Mouse (Mus musculus): ENCODE measurements at regions not wholly inside any gene's neighbourhood (a gene's known extent, or its start where the extent isn't known, plus 50 kb on each side); places are given as distances from the start of the nearest gene placed in this dataset.

GRCm38 (mm10) chr7:117911062-117911461 is 204.9 kb downstream of the Rps15a start:
- H3K4me1 ChIP-seq (ENCODE audit: control insufficient read depth, low read depth, low read length): no peaks in the 10 kb centered on the region
- no peak overlapping the region for H3K27ac ChIP-seq (ENCODE audit: low read length)
- no peak overlapping the region for H3K4me3 ChIP-seq (ENCODE audit: low read depth, low read length)
- H3K36me3 ChIP-seq (ENCODE audit: control insufficient read depth, insufficient read depth): no peaks in the 10 kb centered on the region
- 58% methylated on average over 3 of the region's 3 CpGs for WGBS (ENCODE audit: insufficient replicate concordance)
- H3K9ac ChIP-seq (ENCODE audit: low read depth, low read length): no peak overlapping the region
- ATAC-seq (ENCODE audit: low read depth): no peak
- no peak overlapping the region for H3K4me2 ChIP-seq (ENCODE audit: low read depth, low read length)
- H3K27me3 ChIP-seq (ENCODE audit: control insufficient read depth, insufficient read depth, low read depth, low read length): no peaks in the 10 kb centered on the region
- H3K9me3 ChIP-seq (replicated peaks; ENCODE audit: control insufficient read depth, low read length): no peaks in the 10 kb centered on the region

- Histone ChIP-seq H3K36me3 (ENCODE audit: control insufficient read depth, insufficient read depth) (no peaks in the 10 kb centered on the region), H3K27me3 (ENCODE audit: control insufficient read depth, insufficient read depth, low read depth, low read length) (no peaks in the 10 kb centered on the region), H3K4me3 (ENCODE audit: low read depth, low read length) (no peak overlapping the region), H3K4me2 (ENCODE audit: low read depth, low read length) (no peak overlapping the region), H3K4me1 (ENCODE audit: control insufficient read depth, low read depth, low read length) (no peaks in the 10 kb centered on the region), H3K27ac (ENCODE audit: low read length) (no peak overlapping the region), H3K9me3 (replicated peaks; ENCODE audit: control insufficient read depth, low read length) (no peaks in the 10 kb centered on the region), H3K9ac (ENCODE audit: low read depth, low read length) (no peak overlapping the region)
- 53% methylated on average over 2 of the region's 2 CpGs for WGBS (ENCODE audit: insufficient replicate concordance)
- ATAC-seq (ENCODE audit: low read depth): no peak
Measured at GRCm38 (mm10) chr7:117896528-117896927, 219.5 kb downstream of the Rps15a start.

GRCm38 (mm10) chr7:117887288-117887687 is 228.7 kb downstream of the Rps15a start:
- H3K9ac ChIP-seq (ENCODE audit: low read depth, low read length): no peak overlapping the region
- H3K27me3 ChIP-seq (ENCODE audit: control insufficient read depth, insufficient read depth, low read depth, low read length): no peaks in the 10 kb centered on the region
- H3K4me2 ChIP-seq (ENCODE audit: low read depth, low read length): no peak overlapping the region
- H3K9me3 ChIP-seq (replicated peaks; ENCODE audit: control insufficient read depth, low read length): no peaks in the 10 kb centered on the region
- H3K27ac ChIP-seq (ENCODE audit: low read length): no peak overlapping the region
- H3K4me3 ChIP-seq (ENCODE audit: low read depth, low read length): no peak overlapping the region
- 56% methylated on average over 6 of the region's 6 CpGs for WGBS (ENCODE audit: insufficient replicate concordance)
- H3K36me3 ChIP-seq (ENCODE audit: control insufficient read depth, insufficient read depth): no peaks in the 10 kb centered on the region
- no peaks in the 10 kb centered on the region for H3K4me1 ChIP-seq (ENCODE audit: control insufficient read depth, low read depth, low read length)
- no peak for ATAC-seq (ENCODE audit: low read depth)

GRCm38 (mm10) chr7:117882803-117883202 is 233.2 kb downstream of the Rps15a start:
- WGBS (ENCODE audit: insufficient replicate concordance): 6% methylated on average over 13 of the region's 13 CpGs
- Histone ChIP-seq H3K9ac (ENCODE audit: low read depth, low read length) (no peak overlapping the region), H3K4me1 (ENCODE audit: control insufficient read depth, low read depth, low read length) (no peaks in the 10 kb centered on the region), H3K27ac (ENCODE audit: low read length) (no peak overlapping the region), H3K4me3 (ENCODE audit: low read depth, low read length) (no peak overlapping the region), H3K9me3 (replicated peaks; ENCODE audit: control insufficient read depth, low read length) (no peaks in the 10 kb centered on the region), H3K27me3 (ENCODE audit: control insufficient read depth, insufficient read depth, low read depth, low read length) (no peaks in the 10 kb centered on the region), H3K36me3 (ENCODE audit: control insufficient read depth, insufficient read depth) (no peaks in the 10 kb centered on the region), H3K4me2 (ENCODE audit: low read depth, low read length) (no peak overlapping the region)
- no peak for ATAC-seq (ENCODE audit: low read depth)

- WGBS (ENCODE audit: insufficient replicate concordance): 55% methylated on average over 7 of the region's 7 CpGs
- no peak overlapping the region for H3K4me2 ChIP-seq (ENCODE audit: low read depth, low read length)
- H3K36me3 ChIP-seq (ENCODE audit: control insufficient read depth, insufficient read depth): no peaks in the 10 kb centered on the region
- H3K9ac ChIP-seq (ENCODE audit: low read depth, low read length): no peak overlapping the region
- no peak overlapping the region for H3K27ac ChIP-seq (ENCODE audit: low read length)
- ATAC-seq (ENCODE audit: low read depth): no peak
- no peak overlapping the region for H3K4me3 ChIP-seq (ENCODE audit: low read depth, low read length)
- no peaks in the 10 kb centered on the region for H3K27me3 ChIP-seq (ENCODE audit: control insufficient read depth, insufficient read depth, low read depth, low read length)
- no peaks in the 10 kb centered on the region for H3K9me3 ChIP-seq (replicated peaks; ENCODE audit: control insufficient read depth, low read length)
- no peaks in the 10 kb centered on the region for H3K4me1 ChIP-seq (ENCODE audit: control insufficient read depth, low read depth, low read length)
Measured at GRCm38 (mm10) chr7:117878903-117879302, 237.1 kb downstream of the Rps15a start.

- Histone ChIP-seq H3K9ac (ENCODE audit: low read depth, low read length) (no peak overlapping the region), H3K4me3 (ENCODE audit: low read depth, low read length) (no peak overlapping the region), H3K4me2 (ENCODE audit: low read depth, low read length) (no peak overlapping the region), H3K36me3 (ENCODE audit: control insufficient read depth, insufficient read depth) (no peaks in the 10 kb centered on the region), H3K27me3 (ENCODE audit: control insufficient read depth, insufficient read depth, low read depth, low read length) (no peaks in the 10 kb centered on the region), H3K9me3 (replicated peaks; ENCODE audit: control insufficient read depth, low read length) (no peaks in the 10 kb centered on the region), H3K4me1 (ENCODE audit: control insufficient read depth, low read depth, low read length) (no peaks in the 10 kb centered on the region), H3K27ac (ENCODE audit: low read length) (no peak overlapping the region)
- ATAC-seq (ENCODE audit: low read depth): no peak
- 57% methylated on average over 2 of the region's 2 CpGs for WGBS (ENCODE audit: insufficient replicate concordance)
Measured at GRCm38 (mm10) chr7:117875241-117875640, 240.7 kb downstream of the Rps15a start.

GRCm38 (mm10) chr7:117859419-117859818 is 256.6 kb downstream of the Rps15a start:
- no peaks in the 10 kb centered on the region for H3K9me3 ChIP-seq (replicated peaks; ENCODE audit: control insufficient read depth, low read length)
- H3K27me3 ChIP-seq (ENCODE audit: control insufficient read depth, insufficient read depth, low read depth, low read length): no peaks in the 10 kb centered on the region
- no peaks in the 10 kb centered on the region for H3K4me1 ChIP-seq (ENCODE audit: control insufficient read depth, low read depth, low read length)
- no peak overlapping the region for H3K27ac ChIP-seq (ENCODE audit: low read length)
- no peak overlapping the region for H3K4me2 ChIP-seq (ENCODE audit: low read depth, low read length)
- no peak overlapping the region for H3K4me3 ChIP-seq (ENCODE audit: low read depth, low read length)
- ATAC-seq (ENCODE audit: low read depth): no peak
- no peaks in the 10 kb centered on the region for H3K36me3 ChIP-seq (ENCODE audit: control insufficient read depth, insufficient read depth)
- WGBS (ENCODE audit: insufficient replicate concordance): 47% methylated on average over 6 of the region's 6 CpGs
- no peak overlapping the region for H3K9ac ChIP-seq (ENCODE audit: low read depth, low read length)

- Histone ChIP-seq H3K4me2 (ENCODE audit: low read depth, low read length) (no peak overlapping the region), H3K9me3 (replicated peaks; ENCODE audit: control insufficient read depth, low read length) (no peaks in the 10 kb centered on the region), H3K4me3 (ENCODE audit: low read depth, low read length) (no peak overlapping the region), H3K4me1 (ENCODE audit: control insufficient read depth, low read depth, low read length) (no peaks in the 10 kb centered on the region), H3K9ac (ENCODE audit: low read depth, low read length) (no peak overlapping the region), H3K27me3 (ENCODE audit: control insufficient read depth, insufficient read depth, low read depth, low read length) (no peaks in the 10 kb centered on the region), H3K27ac (ENCODE audit: low read length) (no peak overlapping the region), H3K36me3 (ENCODE audit: control insufficient read depth, insufficient read depth) (no peaks in the 10 kb centered on the region)
- WGBS (ENCODE audit: insufficient replicate concordance): 63% methylated on average over 5 of the region's 5 CpGs
- ATAC-seq (ENCODE audit: low read depth): no peak
Measured at GRCm38 (mm10) chr7:117855955-117856354, 260.0 kb downstream of the Rps15a start.

GRCm38 (mm10) chr7:117853716-117854115 is 262.3 kb downstream of the Rps15a start:
- H3K4me2 ChIP-seq (ENCODE audit: low read depth, low read length): no peak overlapping the region
- no peak overlapping the region for H3K9ac ChIP-seq (ENCODE audit: low read depth, low read length)
- H3K36me3 ChIP-seq (ENCODE audit: control insufficient read depth, insufficient read depth): no peaks in the 10 kb centered on the region
- no peaks in the 10 kb centered on the region for H3K9me3 ChIP-seq (replicated peaks; ENCODE audit: control insufficient read depth, low read length)
- no peak overlapping the region for H3K27ac ChIP-seq (ENCODE audit: low read length)
- H3K27me3 ChIP-seq (ENCODE audit: control insufficient read depth, insufficient read depth, low read depth, low read length): no peaks in the 10 kb centered on the region
- no peaks in the 10 kb centered on the region for H3K4me1 ChIP-seq (ENCODE audit: control insufficient read depth, low read depth, low read length)
- no peak overlapping the region for H3K4me3 ChIP-seq (ENCODE audit: low read depth, low read length)
- WGBS (ENCODE audit: insufficient replicate concordance): 56% methylated on average over 4 of the region's 4 CpGs
- no peak for ATAC-seq (ENCODE audit: low read depth)

- no peak for ATAC-seq (ENCODE audit: low read depth)
- no peak overlapping the region for H3K4me2 ChIP-seq (ENCODE audit: low read depth, low read length)
- no peak overlapping the region for H3K27ac ChIP-seq (ENCODE audit: low read length)
- 40% methylated on average over 2 of the region's 2 CpGs for WGBS (ENCODE audit: insufficient replicate concordance)
- H3K9me3 ChIP-seq (replicated peaks; ENCODE audit: control insufficient read depth, low read length): no peaks in the 10 kb centered on the region
- H3K4me3 ChIP-seq (ENCODE audit: low read depth, low read length): no peak overlapping the region
- H3K9ac ChIP-seq (ENCODE audit: low read depth, low read length): no peak overlapping the region
- no peaks in the 10 kb centered on the region for H3K36me3 ChIP-seq (ENCODE audit: control insufficient read depth, insufficient read depth)
- H3K4me1 ChIP-seq (ENCODE audit: control insufficient read depth, low read depth, low read length): no peaks in the 10 kb centered on the region
- H3K27me3 ChIP-seq (ENCODE audit: control insufficient read depth, insufficient read depth, low read depth, low read length): no peaks in the 10 kb centered on the region
Measured at GRCm38 (mm10) chr7:117852866-117853265, 263.1 kb downstream of the Rps15a start.

Measured in liver, embryonic 16.5 days (tissue).